Mouse (Mus musculus): Measurements from ENCODE around the gene Nlgn2. TPM values are rescaled to one million over a fixed set of nuclear protein-coding genes. Genes with fewer than 3 reads are reported as not detected.

Gene Nlgn2
- total and polyA plus RNA-seq, 3 experiments, result 20.3 to 43.3 (median 29.8) TPM

DNA sequence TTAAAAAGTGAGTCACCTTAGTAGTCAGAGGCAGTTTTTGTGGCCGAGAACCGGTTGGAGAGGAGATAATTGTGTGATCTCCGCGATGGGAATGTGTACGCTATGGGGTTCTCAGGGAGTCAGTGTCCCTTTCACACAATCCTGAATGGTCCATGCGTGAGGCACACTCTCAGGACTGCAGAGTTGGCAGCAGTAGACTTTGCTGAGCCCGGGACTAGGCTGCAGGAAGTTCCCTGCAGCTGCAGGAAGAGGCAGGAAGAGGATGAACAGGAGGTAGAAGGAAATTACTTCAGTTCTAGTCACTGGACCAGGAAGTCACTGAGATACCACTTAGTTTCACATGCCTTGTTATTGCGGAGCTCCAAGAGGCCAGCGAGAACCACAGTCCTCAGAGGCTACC, 11.5 kb upstream of the Nlgn2 start:
- DNase-seq (ENCODE audit: low read depth, low spot score), result no peak
- H3K79me2 ChIP-seq (ENCODE audit: control insufficient read depth, insufficient read depth, low read length, poor library complexity), result peaks cover 3% of the 10 kb centered on the region; the same call in 1 of the 2 replicates
- no peak overlapping the region for H3K9ac ChIP-seq (ENCODE audit: control insufficient read depth, low read depth, low read length, poor library complexity, severe bottlenecking)
- no peaks in the 10 kb centered on the region for H3K9me3 ChIP-seq (replicated peaks; ENCODE audit: insufficient read depth, low read length)
- no peak for TF ChIP-seq GATA1 (IDR thresholded peaks at IDR 0.05; ENCODE audit: low read depth, low read length)
- no peak for TF ChIP-seq ZMIZ1 (IDR thresholded peaks at IDR 0.05; ENCODE audit: low read depth, low read length)
- TF ChIP-seq JUND (IDR thresholded peaks at IDR 0.05; ENCODE audit: low read depth, low read length), result no peak
- no peak for TF ChIP-seq NELFE (IDR thresholded peaks at IDR 0.05; ENCODE audit: low read depth, low read length)
- no peak for TF ChIP-seq ZKSCAN1 (IDR thresholded peaks at IDR 0.05; ENCODE audit: low read depth, low read length)
- no peak for TF ChIP-seq UBTF (IDR thresholded peaks at IDR 0.05; ENCODE audit: borderline replicate concordance, insufficient read depth, low read depth, low read length)
- no peak for TF ChIP-seq ETS1 (IDR thresholded peaks at IDR 0.05; ENCODE audit: low read depth, low read length)
- no peak for TF ChIP-seq MAZ (IDR thresholded peaks at IDR 0.05; ENCODE audit: low read depth, low read length)
- no peak for TF ChIP-seq TCF12 (IDR thresholded peaks at IDR 0.05; ENCODE audit: low read depth, low read length)
- TF ChIP-seq HCFC1 (IDR thresholded peaks at IDR 0.05; ENCODE audit: low read depth, low read length), result no peak
- TF ChIP-seq NRF1 (IDR thresholded peaks at IDR 0.05; ENCODE audit: insufficient read depth, low read depth, low read length, poor library complexity, severe bottlenecking), result no peak
- TF ChIP-seq POLR2A (IDR thresholded peaks at IDR 0.05; ENCODE audit: control insufficient read depth in 1 of 2, insufficient read depth in 1 of 2, low read depth in 1 of 2, low read length in 2 of 2, poor library complexity in 1 of 2), result no peak
- H3K27ac ChIP-seq (ENCODE audit: control insufficient read depth, low read depth, low read length), result no peak overlapping the region
- H3K4me3 ChIP-seq (ENCODE audit: control insufficient read depth in 1 of 2, insufficient read depth in 1 of 2, low read depth in 2 of 2, low read length in 2 of 2), result no peak overlapping the region
- peaks cover 0 to 6% of the 10 kb centered on the region in 2 experiments; a peak in 2 of 4 replicates for H3K36me3 ChIP-seq (ENCODE audit: control insufficient read depth in 1 of 2, insufficient read depth in 2 of 2, low read length in 2 of 2)
- H3K27me3 ChIP-seq (ENCODE audit: control insufficient read depth in 1 of 2, insufficient read depth in 2 of 2, low read length in 2 of 2), result no peaks in the 10 kb centered on the region
- H3K4me1 ChIP-seq (ENCODE audit: control insufficient read depth in 1 of 2, insufficient read depth in 2 of 2, low read length in 2 of 2), result peaks cover 8 to 20% of the 10 kb centered on the region in 2 experiments; a peak in 2 of 4 replicates

DNA sequence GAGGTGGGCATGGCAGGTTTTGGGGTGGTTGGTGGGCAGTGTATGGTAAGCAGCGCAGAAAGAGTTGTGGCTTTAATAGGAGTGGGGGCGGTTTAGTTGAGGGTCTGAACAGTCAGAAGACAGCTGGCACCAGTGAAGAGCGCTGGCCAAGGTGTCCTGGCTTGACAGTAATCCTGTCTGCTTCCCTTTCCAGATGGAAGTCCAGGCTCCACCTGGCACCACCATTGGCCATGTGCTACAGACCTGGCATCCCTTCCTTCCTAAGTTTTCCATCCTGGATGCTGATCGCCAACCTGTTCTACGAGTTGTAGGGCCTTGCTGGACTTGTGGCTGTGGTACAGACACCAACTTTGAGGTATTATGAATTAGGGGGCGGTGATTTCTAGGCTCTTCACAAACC, 10.4 kb upstream of the Nlgn2 start:
- H3K4me1 ChIP-seq (ENCODE audit: control insufficient read depth in 1 of 2, insufficient read depth in 2 of 2, low read length in 2 of 2), result peaks cover 4 to 14% of the 10 kb centered on the region in 2 experiments; a peak in 2 of 4 replicates
- H3K9ac ChIP-seq (ENCODE audit: control insufficient read depth, low read depth, low read length, poor library complexity, severe bottlenecking), result no peak overlapping the region
- H3K79me2 ChIP-seq (ENCODE audit: control insufficient read depth, insufficient read depth, low read length, poor library complexity), result peaks cover 3% of the 10 kb centered on the region; the same call in 1 of the 2 replicates
- H3K36me3 ChIP-seq (ENCODE audit: control insufficient read depth in 1 of 2, insufficient read depth in 2 of 2, low read length in 2 of 2), result peaks cover 0 to 2% of the 10 kb centered on the region in 2 experiments; a peak in 1 of 4 replicates
- DNase-seq (ENCODE audit: low read depth, low spot score), result no peak
- TF ChIP-seq TCF12 (IDR thresholded peaks at IDR 0.05; ENCODE audit: low read depth, low read length), result no peak
- no peak for TF ChIP-seq EP300 (IDR thresholded peaks at IDR 0.05; ENCODE audit: low read depth in 1 of 2, low read length in 2 of 2)
- no peak for TF ChIP-seq TBP (IDR thresholded peaks at IDR 0.05; ENCODE audit: low read depth, low read length)
- TF ChIP-seq ELF1 (IDR thresholded peaks at IDR 0.05; ENCODE audit: low read depth, low read length), result no peak
- no peak for TF ChIP-seq USF2 (IDR thresholded peaks at IDR 0.05; ENCODE audit: borderline replicate concordance in 1 of 2, insufficient read depth in 1 of 2, low read depth in 1 of 2, low read length in 2 of 2)
- TF ChIP-seq GATA1 (IDR thresholded peaks at IDR 0.05; ENCODE audit: low read depth, low read length), result no peak
- no peak for TF ChIP-seq E2F4 (IDR thresholded peaks at IDR 0.05; ENCODE audit: borderline replicate concordance, low read depth, low read length)
- no peak for TF ChIP-seq ZC3H11A (IDR thresholded peaks at IDR 0.05; ENCODE audit: low read depth, low read length)
- no peak for TF ChIP-seq SMC3 (IDR thresholded peaks at IDR 0.05; ENCODE audit: low read depth, low read length)
- TF ChIP-seq JUND (IDR thresholded peaks at IDR 0.05; ENCODE audit: low read depth, low read length), result no peak
- TF ChIP-seq USF1 (IDR thresholded peaks at IDR 0.05; ENCODE audit: low read depth, low read length), result no peak
- no peak for TF ChIP-seq ZMIZ1 (IDR thresholded peaks at IDR 0.05; ENCODE audit: low read depth, low read length)
- no peak for TF ChIP-seq BHLHE40 (IDR thresholded peaks at IDR 0.05; ENCODE audit: borderline replicate concordance, low read depth, low read length)
- no peak overlapping the region for H3K27ac ChIP-seq (ENCODE audit: control insufficient read depth, low read depth, low read length)
- no peaks in the 10 kb centered on the region for H3K27me3 ChIP-seq (ENCODE audit: control insufficient read depth in 1 of 2, insufficient read depth in 2 of 2, low read length in 2 of 2)
- no peak overlapping the region for H3K4me3 ChIP-seq (ENCODE audit: control insufficient read depth in 1 of 2, insufficient read depth in 1 of 2, low read depth in 2 of 2, low read length in 2 of 2)
- no peaks in the 10 kb centered on the region for H3K9me3 ChIP-seq (replicated peaks; ENCODE audit: insufficient read depth, low read length)
